Mouse (Mus musculus): ENCODE results near the gene Pomt2. TPM values are rescaled to one million over a fixed set of nuclear protein-coding genes. Genes with fewer than 3 reads are reported as not detected.

Gene Pomt2
- polyA plus RNA-seq, 1 experiment from 2014 or later, result 6.2 TPM

- no peak overlapping the region for H3K4me2 ChIP-seq (replicated peaks; ENCODE audit: low read depth)
- 58% methylated on average over 4 of the region's 4 CpGs for WGBS
- H3K27ac ChIP-seq (ENCODE audit: low read depth, low read length), result no peak overlapping the region
- no peak for ATAC-seq
- H3K9ac ChIP-seq (ENCODE audit: low read depth, low read length), result no peak overlapping the region
- no peaks in the 10 kb centered on the region for H3K9me3 ChIP-seq (ENCODE audit: control insufficient read depth)
- no peaks in the 10 kb centered on the region for H3K36me3 ChIP-seq (ENCODE audit: control insufficient read depth, insufficient read depth)
- H3K27me3 ChIP-seq (replicated peaks; ENCODE audit: control insufficient read depth, insufficient read depth, low read length), result no peaks in the 10 kb centered on the region
- H3K4me1 ChIP-seq (replicated peaks; ENCODE audit: control insufficient read depth, insufficient read depth, low read length), result 0 out of 2 replicates have a peak, but pooled peaks cover 13% of the 10 kb centered on the region
- no peak for TF ChIP-seq CTCF (IDR thresholded peaks at IDR 0.05; ENCODE audit: low read depth)
- no peak overlapping the region for H3K4me3 ChIP-seq (ENCODE audit: low read depth, low read length)
Measured at GRCm38 (mm10) chr12:87093249-87093648, 54.5 kb downstream of the Pomt2 start.

GRCm38 (mm10) chr12:87091916-87092315 is 55.9 kb downstream of the Pomt2 start:
- WGBS, result 91% methylated on average over 2 of the region's 2 CpGs
- Histone ChIP-seq H3K27ac (ENCODE audit: low read depth, low read length) (no peak overlapping the region), H3K4me3 (ENCODE audit: low read depth, low read length) (no peak overlapping the region), H3K9me3 (ENCODE audit: control insufficient read depth) (no peaks in the 10 kb centered on the region), H3K27me3 (replicated peaks; ENCODE audit: control insufficient read depth, insufficient read depth, low read length) (no peaks in the 10 kb centered on the region), H3K4me2 (replicated peaks; ENCODE audit: low read depth) (no peak overlapping the region), H3K36me3 (ENCODE audit: control insufficient read depth, insufficient read depth) (no peaks in the 10 kb centered on the region), H3K9ac (ENCODE audit: low read depth, low read length) (no peak overlapping the region), H3K4me1 (replicated peaks; ENCODE audit: control insufficient read depth, insufficient read depth, low read length) (0 out of 2 replicates have a peak, but pooled peaks cover 13% of the 10 kb centered on the region)
- no peak for TF ChIP-seq CTCF (IDR thresholded peaks at IDR 0.05; ENCODE audit: low read depth)
- ATAC-seq, result no peak

DNA sequence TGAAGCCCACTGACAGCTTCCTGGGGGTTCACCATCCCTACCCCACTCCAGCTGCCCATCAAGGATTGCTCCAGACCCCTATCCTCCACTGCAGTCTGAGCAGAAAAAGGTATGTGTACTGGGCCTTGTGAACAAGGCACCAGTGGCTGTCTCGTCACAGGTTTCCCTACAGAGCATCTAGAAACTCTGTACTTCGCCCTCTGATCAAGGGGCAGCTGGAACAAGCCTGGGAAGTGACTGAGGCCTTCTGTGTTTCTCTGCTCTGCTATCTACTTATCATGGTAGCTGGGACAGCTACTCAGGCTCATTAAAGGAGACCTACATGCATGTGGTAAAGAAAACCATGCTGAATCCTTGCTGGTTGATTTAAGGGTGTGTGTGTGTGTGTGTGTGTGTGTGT is 58.1 kb downstream of the Pomt2 start:
- Histone ChIP-seq H3K27ac (ENCODE audit: low read depth, low read length) (peak overlapping the region; percentile 73), H3K36me3 (ENCODE audit: control insufficient read depth, insufficient read depth) (no peaks in the 10 kb centered on the region), H3K4me2 (replicated peaks; ENCODE audit: low read depth) (no peak overlapping the region), H3K27me3 (replicated peaks; ENCODE audit: control insufficient read depth, insufficient read depth, low read length) (no peaks in the 10 kb centered on the region), H3K9me3 (ENCODE audit: control insufficient read depth) (no peaks in the 10 kb centered on the region), H3K4me3 (ENCODE audit: low read depth, low read length) (no peak overlapping the region), H3K4me1 (replicated peaks; ENCODE audit: control insufficient read depth, insufficient read depth, low read length) (0 out of 2 replicates have a peak, but pooled peaks cover 13% of the 10 kb centered on the region), H3K9ac (ENCODE audit: low read depth, low read length) (no peak overlapping the region)
- no peak for TF ChIP-seq CTCF (IDR thresholded peaks at IDR 0.05; ENCODE audit: low read depth)
- 34% methylated on average over 2 of the region's 2 CpGs for WGBS
- peak; percentile 84 for ATAC-seq

GRCm38 (mm10) chr12:87089255-87089654 is 58.5 kb downstream of the Pomt2 start:
- Histone ChIP-seq H3K4me1 (replicated peaks; ENCODE audit: control insufficient read depth, insufficient read depth, low read length) (0 out of 2 replicates have a peak, but pooled peaks cover 13% of the 10 kb centered on the region), H3K4me3 (ENCODE audit: low read depth, low read length) (no peak overlapping the region), H3K27me3 (replicated peaks; ENCODE audit: control insufficient read depth, insufficient read depth, low read length) (no peaks in the 10 kb centered on the region), H3K27ac (ENCODE audit: low read depth, low read length) (peak overlapping the region; percentile 73), H3K9me3 (ENCODE audit: control insufficient read depth) (no peaks in the 10 kb centered on the region), H3K9ac (ENCODE audit: low read depth, low read length) (no peak overlapping the region), H3K4me2 (replicated peaks; ENCODE audit: low read depth) (no peak overlapping the region), H3K36me3 (ENCODE audit: control insufficient read depth, insufficient read depth) (no peaks in the 10 kb centered on the region)
- 50% methylated on average over 4 of the region's 4 CpGs for WGBS
- TF ChIP-seq CTCF (IDR thresholded peaks at IDR 0.05; ENCODE audit: low read depth), result peak; percentile 10; the same call in 1 of the 2 replicates
- peak; percentile 34 for ATAC-seq

- 38% methylated on average over 4 of the region's 4 CpGs for WGBS
- peak; percentile 67 for TF ChIP-seq CTCF (IDR thresholded peaks at IDR 0.05; ENCODE audit: low read depth)
- Histone ChIP-seq H3K9ac (ENCODE audit: low read depth, low read length) (no peak overlapping the region), H3K9me3 (ENCODE audit: control insufficient read depth) (no peaks in the 10 kb centered on the region), H3K27me3 (replicated peaks; ENCODE audit: control insufficient read depth, insufficient read depth, low read length) (no peaks in the 10 kb centered on the region), H3K27ac (ENCODE audit: low read depth, low read length) (peak overlapping the region; percentile 73; the same call in 1 of the 2 replicates), H3K4me1 (replicated peaks; ENCODE audit: control insufficient read depth, insufficient read depth, low read length) (0 out of 2 replicates have a peak, but pooled peaks cover 13% of the 10 kb centered on the region), H3K4me3 (ENCODE audit: low read depth, low read length) (no peak overlapping the region), H3K4me2 (replicated peaks; ENCODE audit: low read depth) (no peak overlapping the region), H3K36me3 (ENCODE audit: control insufficient read depth, insufficient read depth) (no peaks in the 10 kb centered on the region)
- ATAC-seq, result no peak
Measured at GRCm38 (mm10) chr12:87088331-87088730, 59.4 kb downstream of the Pomt2 start.

- Histone ChIP-seq H3K4me3 (ENCODE audit: low read depth, low read length) (no peak overlapping the region), H3K27me3 (replicated peaks; ENCODE audit: control insufficient read depth, insufficient read depth, low read length) (no peaks in the 10 kb centered on the region), H3K9ac (ENCODE audit: low read depth, low read length) (no peak overlapping the region), H3K4me2 (replicated peaks; ENCODE audit: low read depth) (no peak overlapping the region), H3K27ac (ENCODE audit: low read depth, low read length) (no peak overlapping the region), H3K4me1 (replicated peaks; ENCODE audit: control insufficient read depth, insufficient read depth, low read length) (0 out of 2 replicates have a peak, but pooled peaks cover 13% of the 10 kb centered on the region), H3K36me3 (ENCODE audit: control insufficient read depth, insufficient read depth) (no peaks in the 10 kb centered on the region), H3K9me3 (ENCODE audit: control insufficient read depth) (no peaks in the 10 kb centered on the region)
- 56% methylated on average over 7 of the region's 7 CpGs for WGBS
- no peak for TF ChIP-seq CTCF (IDR thresholded peaks at IDR 0.05; ENCODE audit: low read depth)
- no peak for ATAC-seq
Measured at GRCm38 (mm10) chr12:87087236-87087635, 60.5 kb downstream of the Pomt2 start.

- H3K36me3 ChIP-seq (ENCODE audit: control insufficient read depth, insufficient read depth), result no peaks in the 10 kb centered on the region
- 83% methylated on average over 8 of the region's 8 CpGs for WGBS
- H3K9me3 ChIP-seq (ENCODE audit: control insufficient read depth), result no peaks in the 10 kb centered on the region
- no peak overlapping the region for H3K4me2 ChIP-seq (replicated peaks; ENCODE audit: low read depth)
- no peak for ATAC-seq
- no peak overlapping the region for H3K27ac ChIP-seq (ENCODE audit: low read depth, low read length)
- no peak for TF ChIP-seq CTCF (IDR thresholded peaks at IDR 0.05; ENCODE audit: low read depth)
- no peaks in the 10 kb centered on the region for H3K4me1 ChIP-seq (replicated peaks; ENCODE audit: control insufficient read depth, insufficient read depth, low read length)
- no peaks in the 10 kb centered on the region for H3K27me3 ChIP-seq (replicated peaks; ENCODE audit: control insufficient read depth, insufficient read depth, low read length)
- H3K4me3 ChIP-seq (ENCODE audit: low read depth, low read length), result no peak overlapping the region
- no peak overlapping the region for H3K9ac ChIP-seq (ENCODE audit: low read depth, low read length)
Measured at GRCm38 (mm10) chr12:87082797-87083196, 65.0 kb downstream of the Pomt2 start.
